In the genomic region with DNA sequence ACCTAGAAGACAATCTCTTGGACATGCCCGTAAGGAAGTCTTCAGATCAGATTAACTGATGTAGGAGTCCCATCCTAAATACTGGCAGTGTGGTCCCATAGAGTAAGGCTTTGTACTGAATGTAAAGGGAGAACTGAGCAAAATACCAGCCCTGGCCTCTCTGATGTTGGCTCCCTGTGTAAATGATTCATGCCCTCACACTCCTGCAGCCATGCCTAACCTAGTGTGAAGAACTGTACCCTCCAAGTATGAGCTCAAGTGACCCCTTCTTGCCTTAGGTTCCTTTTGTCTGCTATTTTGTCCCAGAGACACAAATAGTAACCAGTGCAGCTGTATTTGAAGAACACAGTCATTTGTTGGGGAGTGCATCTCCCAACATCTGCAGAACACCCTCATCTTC, we compare ENCODE assay signal across 28 mouse cellular contexts.
"Had no signal": no experiment of that assay in that cellular context is flagged by ENCODE, and none has a peak within 500 bp of the region (broad histone marks: within the 10 kb centered on the region; RNA-seq: fewer than 3 reads in every experiment).

No protein-coding gene starts in this region.

- ATAC-seq: forebrain, embryonic 13.5 days; forebrain, embryonic 14.5 days; forebrain, embryonic 15.5 days; forebrain, embryonic 16.5 days; forebrain, postnatal 0 days had no signal

- DNase-seq: cerebellum, adult 18-20 months; cerebellum, adult 2 months; cerebellum, adult 8-10 months; cerebellum, adult 9-10 months; cerebellum, adult 9-11 months; cerebellum, postnatal 10 days; cerebellum, postnatal 14 days; cerebellum, postnatal 25 days; cerebellum, postnatal 36 days; embryo, embryonic 11 days; forebrain, postnatal 0 days; gastrocnemius, adult 2 months; gastrocnemius, postnatal 10 days; gastrocnemius, postnatal 14 days; gastrocnemius, postnatal 25 days; gastrocnemius, postnatal 36 days; heart, adult 11 months had no signal

- H3K9ac ChIP-seq: embryonic facial prominence, embryonic 12.5 days; embryonic facial prominence, embryonic 13.5 days; embryonic facial prominence, embryonic 15.5 days; forebrain, embryonic 12.5 days; forebrain, embryonic 13.5 days; forebrain, embryonic 15.5 days; forebrain, postnatal 0 days had no signal

- H3K4me3 ChIP-seq: embryonic facial prominence, embryonic 10.5 days; embryonic facial prominence, embryonic 12.5 days; embryonic facial prominence, embryonic 13.5 days; embryonic facial prominence, embryonic 15.5 days; erythroblast, embryonic 14.5 days; forebrain, embryonic 10.5 days; forebrain, embryonic 12.5 days; forebrain, embryonic 13.5 days; forebrain, embryonic 15.5 days; gastrocnemius, adult 2 months had no signal

- H3K27ac ChIP-seq: embryonic facial prominence, embryonic 10.5 days; embryonic facial prominence, embryonic 12.5 days; embryonic facial prominence, embryonic 13.5 days; embryonic facial prominence, embryonic 15.5 days; forebrain, embryonic 10.5 days; forebrain, embryonic 12.5 days; forebrain, embryonic 13.5 days; forebrain, embryonic 15.5 days; gastrocnemius, adult 2 months had no signal

- H3K9me3 ChIP-seq: embryonic facial prominence, embryonic 10.5 days; embryonic facial prominence, embryonic 12.5 days; embryonic facial prominence, embryonic 15.5 days; forebrain, embryonic 10.5 days; forebrain, embryonic 12.5 days; forebrain, embryonic 13.5 days; forebrain, embryonic 15.5 days had no signal

- H3K4me1 ChIP-seq: embryonic facial prominence, embryonic 15.5 days; forebrain, embryonic 12.5 days; forebrain, embryonic 13.5 days; forebrain, embryonic 15.5 days had no signal

- H3K36me3 ChIP-seq: embryonic facial prominence, embryonic 10.5 days; embryonic facial prominence, embryonic 12.5 days; embryonic facial prominence, embryonic 13.5 days; embryonic facial prominence, embryonic 15.5 days; forebrain, embryonic 10.5 days; forebrain, embryonic 12.5 days; forebrain, embryonic 15.5 days had no signal

- H3K4me2 ChIP-seq: embryonic facial prominence, embryonic 12.5 days; embryonic facial prominence, embryonic 13.5 days; embryonic facial prominence, embryonic 15.5 days; forebrain, embryonic 12.5 days; forebrain, embryonic 13.5 days; forebrain, embryonic 15.5 days had no signal

- H3K27me3 ChIP-seq: embryonic facial prominence, embryonic 12.5 days; embryonic facial prominence, embryonic 13.5 days; embryonic facial prominence, embryonic 15.5 days; forebrain, embryonic 12.5 days; forebrain, embryonic 13.5 days; forebrain, embryonic 15.5 days had no signal
